9 mouse cellular contexts compared by ENCODE assay signal in genomic region chrX:106964326-106964725, GRCm38 (mm10). TPM values are rescaled to one million over a fixed set of nuclear protein-coding genes. Genes with fewer than 3 reads are reported as not detected.
DNase-seq lines count a peak whose midpoint lies in the region; ATAC-seq lines count a peak whose summit lies in the region.
"Had no signal": no experiment of that assay in that cellular context is flagged by ENCODE, and none has a peak within 500 bp of the region (broad histone marks: within the 10 kb centered on the region; RNA-seq: fewer than 3 reads in every experiment).

No protein-coding gene starts in this region.

- peak; percentile 37; the same call in 1 of the 2 replicates for ATAC-seq in forebrain, embryonic 14.5 days
- ATAC-seq in intestine, embryonic 15.5 days = no peak

- intact Hi-C loops in heart, postnatal 10 days (cut with DNase I) = no loop called here

- no peak overlapping the region for H3K4me3 ChIP-seq in forebrain, embryonic 14.5 days (ENCODE audit: low read depth, low read length)
- H3K4me3 ChIP-seq in forebrain, embryonic 10.5 days = no peak overlapping the region
- H3K4me3 ChIP-seq in intestine, embryonic 15.5 days (replicated peaks) = no peak overlapping the region
- H3K4me3 ChIP-seq: heart, embryonic 15.5 days had no signal

- H3K36me3 ChIP-seq in forebrain, embryonic 14.5 days (ENCODE audit: control insufficient read depth, insufficient read depth, low read length) = no peaks in the 10 kb centered on the region
- H3K36me3 ChIP-seq in forebrain, embryonic 10.5 days (replicated peaks) = no peaks in the 10 kb centered on the region
- no peaks in the 10 kb centered on the region for H3K36me3 ChIP-seq in intestine, embryonic 15.5 days
- H3K36me3 ChIP-seq: heart, embryonic 15.5 days had no signal

- H3K9ac ChIP-seq in forebrain, embryonic 14.5 days (ENCODE audit: low read length) = no peak overlapping the region
- no peak overlapping the region for H3K9ac ChIP-seq in intestine, embryonic 15.5 days
- H3K9ac ChIP-seq: heart, embryonic 15.5 days had no signal

- 41% methylated on average over 2 of the region's 2 CpGs for WGBS in forebrain, embryonic 14.5 days
- 72% methylated on average over 2 of the region's 2 CpGs for WGBS in forebrain, embryonic 10.5 days
- 45% methylated on average over 2 of the region's 2 CpGs for WGBS in intestine, embryonic 15.5 days

- H3K27ac ChIP-seq in forebrain, embryonic 14.5 days (ENCODE audit: low read depth, low read length) = no peak overlapping the region
- no peak overlapping the region for H3K27ac ChIP-seq in forebrain, embryonic 10.5 days
- H3K27ac ChIP-seq in intestine, embryonic 15.5 days = no peak overlapping the region
- H3K27ac ChIP-seq: heart, embryonic 15.5 days had no signal

- DNase-seq in forebrain, embryonic 14.5 days (ENCODE audit: low spot score) = peak; percentile 45
- no peak for DNase-seq in forebrain, embryonic 10.5 days (ENCODE audit: extremely low spot score, low spot score)
- DNase-seq in retina, postnatal 1 day = peak; percentile 59
- DNase-seq in retina, embryonic 14.5 days (ENCODE audit: low spot score) = no peak
- peak; percentile 14 to 15 for DNase-seq in heart, postnatal 10 days
- peak; percentile 44 for DNase-seq in skeletal muscle tissue, adult 2 months (ENCODE audit: low read depth, low spot score)
- no peak for DNase-seq in layer of hippocampus, postnatal 36 days

- no peaks in the 10 kb centered on the region for H3K4me1 ChIP-seq in forebrain, embryonic 14.5 days (ENCODE audit: control insufficient read depth, insufficient read depth, low read length)
- H3K4me1 ChIP-seq in forebrain, embryonic 10.5 days = no peaks in the 10 kb centered on the region
- H3K4me1 ChIP-seq in intestine, embryonic 15.5 days (replicated peaks) = no peaks in the 10 kb centered on the region
- H3K4me1 ChIP-seq: heart, embryonic 15.5 days had no signal

- no peaks in the 10 kb centered on the region for H3K27me3 ChIP-seq in forebrain, embryonic 14.5 days (replicated peaks; ENCODE audit: control insufficient read depth, insufficient read depth, low read length)
- peaks cover 19% of the 10 kb centered on the region for H3K27me3 ChIP-seq in forebrain, embryonic 10.5 days (ENCODE audit: poor library complexity, severe bottlenecking)
- H3K27me3 ChIP-seq in intestine, embryonic 15.5 days (replicated peaks) = no peaks in the 10 kb centered on the region
- H3K27me3 ChIP-seq: heart, embryonic 15.5 days had no signal

- no peaks in the 10 kb centered on the region for H3K9me3 ChIP-seq in forebrain, embryonic 14.5 days (replicated peaks; ENCODE audit: control insufficient read depth, low read length)
- no peaks in the 10 kb centered on the region for H3K9me3 ChIP-seq in forebrain, embryonic 10.5 days
- H3K9me3 ChIP-seq in intestine, embryonic 15.5 days = no peaks in the 10 kb centered on the region
- H3K9me3 ChIP-seq: heart, embryonic 15.5 days had no signal

- no peak overlapping the region for H3K4me2 ChIP-seq in forebrain, embryonic 14.5 days (ENCODE audit: low read length)
- no peak overlapping the region for H3K4me2 ChIP-seq in intestine, embryonic 15.5 days (replicated peaks)
- H3K4me2 ChIP-seq: heart, embryonic 15.5 days had no signal

RNA-seq across cellular contexts. Expression of gene Lpar4, which starts 43.9 kb away (rescaled TPM):
- polyA plus RNA-seq in forebrain, embryonic 14.5 days (2014; fragmentation: Nextera tagmentation; extraction: Ambion mirVana) = 7.0 and 7.3 TPM in 2 replicates
- polyA plus RNA-seq in forebrain, embryonic 10.5 days (2016; fragmentation: Nextera tagmentation; extraction: Ambion mirVana) = 10.5 and 11.1 TPM in 2 replicates
- total RNA-seq in heart, postnatal 10 days (2021) = 10 to 100 TPM; 11.8 to 12.0 TPM
- total RNA-seq in layer of hippocampus, postnatal 36 days (2021) = 1 to 10 TPM; 1.9 to 2.6 TPM
- polyA plus RNA-seq in intestine, embryonic 15.5 days (2015; fragmentation: Nextera tagmentation; extraction: Ambion mirVana) = 9.8 and 12.5 TPM in 2 replicates

Comparison
In these comparisons a context has a peak if more than half of its experiments do, and no peak if none do; other contexts are left out.
1. DNase-seq: peak in forebrain, embryonic 14.5 days (single experiment), retina, postnatal 1 day (single experiment), heart, postnatal 10 days (2 of 2) and skeletal muscle tissue, adult 2 months (single experiment); none in forebrain, embryonic 10.5 days (single experiment), retina, embryonic 14.5 days (single experiment) and layer of hippocampus, postnatal 36 days (0 of 2).